Mouse (Mus musculus): Measurements from ENCODE around the gene Man2c1.

The Man2c1 gene

DNA sequence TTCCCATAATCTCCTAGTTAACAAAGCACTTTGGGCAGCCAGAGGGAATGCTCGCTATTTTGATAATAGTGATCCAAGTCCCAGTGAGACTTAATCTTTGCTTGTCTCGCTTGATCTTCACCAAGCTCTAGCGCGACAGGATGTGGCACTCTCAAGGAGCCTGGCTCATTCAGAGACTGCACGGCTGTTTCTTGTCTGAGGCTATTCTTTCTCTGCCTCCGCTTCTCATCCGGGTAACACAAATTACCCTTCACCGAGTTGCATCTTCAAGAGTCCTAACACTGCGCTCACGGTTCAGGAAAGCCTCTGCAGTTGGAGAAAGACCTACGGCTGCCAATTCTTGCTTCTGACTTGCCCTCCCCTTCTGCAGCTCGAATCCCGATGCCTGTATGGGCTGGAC is 27.0 kb downstream of the Man2c1 start:
- DNase-seq (ENCODE audit: low read depth in 2 of 2, low spot score in 2 of 2), result peak in 1 of 2 experiments; percentile 50

- DNase-seq (ENCODE audit: low read depth in 2 of 2, low spot score in 2 of 2), result peak; percentile 78
Measured at GRCm38 (mm10) chr9:57158013-57158470, 27.6 kb downstream of the Man2c1 start, which contains the start of gene Commd4. Gene Commd4, minus strand, starts transcription at chr9:57158331.

DNA sequence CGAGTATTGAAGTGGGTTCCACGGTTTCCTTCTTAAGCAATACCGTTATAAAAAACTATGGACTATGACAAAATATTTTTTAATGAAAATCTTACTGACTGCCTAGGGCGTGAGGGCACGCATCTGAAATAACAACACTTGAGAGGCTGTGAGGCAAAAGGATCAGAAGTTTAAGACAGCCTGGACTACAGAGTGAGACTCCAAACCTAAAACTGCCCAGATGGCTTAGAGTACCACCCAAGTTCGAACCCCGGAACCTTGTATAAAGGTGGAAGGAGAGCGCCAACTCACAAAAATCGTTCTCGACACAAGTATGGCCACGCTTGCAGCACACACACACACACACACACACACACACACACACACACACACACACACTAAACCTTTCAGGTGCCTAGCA is 28.0 kb downstream of the Man2c1 start:
- DNase-seq (ENCODE audit: low read depth in 2 of 2, low spot score in 2 of 2), result no peak

DNA sequence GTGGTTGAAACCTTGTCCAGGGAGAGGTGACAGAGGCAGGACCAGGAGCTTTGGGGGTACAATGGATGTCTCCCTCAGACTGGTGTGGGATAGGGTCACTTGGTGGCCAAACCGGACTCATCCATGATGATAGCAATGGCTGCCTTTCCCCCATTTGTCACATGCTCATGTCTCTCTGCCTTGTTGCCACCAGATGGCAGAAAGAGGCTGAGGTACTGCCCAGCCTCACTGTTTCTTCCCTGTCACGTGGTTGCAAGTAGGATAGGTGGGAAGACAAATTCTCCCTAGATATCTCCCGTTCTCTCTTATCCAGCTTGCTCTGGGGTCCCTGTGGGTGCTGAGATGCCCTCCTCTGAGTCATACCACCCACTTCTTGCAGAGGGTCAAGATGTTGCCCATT is 32.0 kb downstream of the Man2c1 start:
- DNase-seq (ENCODE audit: low read depth in 2 of 2, low spot score in 2 of 2), result no peak

- DNase-seq (ENCODE audit: low read depth in 2 of 2, low spot score in 2 of 2), result no peak
Measured at GRCm38 (mm10) chr9:57163137-57163536, 32.6 kb downstream of the Man2c1 start.

GRCm38 (mm10) chr9:57166173-57166572 is 35.7 kb downstream of the Man2c1 start:
- no peak for DNase-seq (ENCODE audit: low read depth in 2 of 2, low spot score in 2 of 2)

DNA sequence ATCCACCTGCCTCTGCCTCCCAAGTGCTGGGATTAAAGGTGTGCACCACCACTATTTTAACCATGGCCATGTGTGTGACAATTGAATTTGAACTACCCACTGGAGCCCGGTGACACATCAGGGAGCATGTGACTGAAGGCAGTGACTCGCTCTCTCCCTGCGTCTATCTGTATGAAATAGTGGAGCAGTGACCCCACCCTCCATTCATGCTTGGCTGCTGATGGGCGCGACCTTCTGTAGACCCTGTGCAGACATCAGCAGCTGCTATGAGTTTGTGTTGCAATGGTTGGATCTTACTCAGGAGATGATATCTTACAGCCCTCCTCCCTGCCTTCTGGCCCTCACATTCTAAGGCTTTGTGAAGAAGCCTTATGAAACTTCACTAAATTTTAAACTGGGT is 37.9 kb downstream of the Man2c1 start:
- DNase-seq (ENCODE audit: low read depth in 2 of 2, low spot score in 2 of 2), result no peak
